Mouse (Mus musculus) c-Kit-positive CD71-positive TER-119-positive erythroid progenitor cells, embryonic 14.5 days (primary cell): ENCODE data around the gene Them7.

Experiments
- DNase-seq: peaks from one replicate; pipeline ENCODE4 v3.0.0-alpha.2; 2013; ENCODE audit warnings: low spot score

Them7 gene

DNA sequence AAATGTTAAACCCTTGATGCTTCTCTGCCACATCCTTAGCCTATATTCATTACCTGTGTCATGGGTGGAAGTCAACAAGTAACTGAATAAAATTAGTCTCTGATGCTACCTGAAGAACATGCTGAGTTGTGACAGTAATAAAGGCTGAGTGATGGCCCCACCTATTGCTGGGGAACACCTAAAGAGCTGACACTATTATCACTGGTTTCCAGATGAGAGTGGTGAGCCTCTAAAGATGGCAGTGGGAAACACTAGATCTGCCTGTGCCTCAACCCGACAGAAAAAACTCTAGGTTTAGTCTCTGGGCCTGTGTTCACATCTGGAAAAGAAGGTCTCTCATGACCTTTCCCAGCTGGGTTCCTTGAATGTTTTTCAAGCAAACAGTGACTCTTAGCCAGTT, 155.6 kb downstream of the Them7 start:
- DNase-seq, result no peak

GRCm38 (mm10) chr2:105380757-105381319, 156.7 kb downstream of the Them7 start:
- DNase-seq, result no peak

DNA sequence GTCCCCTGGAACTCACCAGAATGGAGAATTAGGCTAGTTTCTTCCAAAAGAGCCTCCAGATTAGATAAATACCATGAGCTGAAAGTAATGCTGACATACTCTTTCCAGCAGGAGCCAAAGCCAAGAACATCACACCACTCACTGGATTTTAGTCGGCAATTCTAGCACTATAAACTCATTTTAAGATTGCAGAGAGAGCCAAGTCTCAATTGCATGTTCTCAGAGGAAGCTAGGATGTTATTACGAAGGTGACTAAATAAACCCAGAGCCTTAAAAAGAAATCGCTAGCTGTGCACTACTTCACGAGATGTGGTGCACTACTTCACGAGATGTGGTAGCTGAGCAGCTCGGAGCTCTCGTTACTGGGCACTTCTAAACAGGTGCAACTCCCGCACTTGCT, 158.9 kb downstream of the Them7 start:
- no peak for DNase-seq

GRCm38 (mm10) chr2:105384998-105385397, 160.9 kb downstream of the Them7 start:
- no peak for DNase-seq

DNA sequence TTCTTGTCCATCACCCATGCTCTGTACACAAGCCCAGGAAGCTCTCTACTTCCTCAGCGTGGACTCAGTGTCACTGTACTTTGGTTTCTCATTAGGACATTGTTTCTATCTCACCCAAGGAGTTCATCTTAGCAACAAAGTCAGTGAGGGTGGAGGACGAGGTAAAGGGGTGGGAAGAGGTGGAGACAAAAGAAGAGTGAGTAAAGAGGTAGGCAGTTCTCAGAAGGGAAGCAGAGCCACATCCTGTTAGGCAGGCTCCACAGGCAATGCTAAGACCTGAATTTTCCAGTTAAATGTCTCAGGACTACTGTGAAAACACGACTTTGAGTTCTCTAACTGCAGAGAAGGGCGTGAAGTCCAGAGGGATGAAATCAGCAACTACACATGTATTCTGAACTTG, 162.3 kb downstream of the Them7 start:
- no peak for DNase-seq

DNA sequence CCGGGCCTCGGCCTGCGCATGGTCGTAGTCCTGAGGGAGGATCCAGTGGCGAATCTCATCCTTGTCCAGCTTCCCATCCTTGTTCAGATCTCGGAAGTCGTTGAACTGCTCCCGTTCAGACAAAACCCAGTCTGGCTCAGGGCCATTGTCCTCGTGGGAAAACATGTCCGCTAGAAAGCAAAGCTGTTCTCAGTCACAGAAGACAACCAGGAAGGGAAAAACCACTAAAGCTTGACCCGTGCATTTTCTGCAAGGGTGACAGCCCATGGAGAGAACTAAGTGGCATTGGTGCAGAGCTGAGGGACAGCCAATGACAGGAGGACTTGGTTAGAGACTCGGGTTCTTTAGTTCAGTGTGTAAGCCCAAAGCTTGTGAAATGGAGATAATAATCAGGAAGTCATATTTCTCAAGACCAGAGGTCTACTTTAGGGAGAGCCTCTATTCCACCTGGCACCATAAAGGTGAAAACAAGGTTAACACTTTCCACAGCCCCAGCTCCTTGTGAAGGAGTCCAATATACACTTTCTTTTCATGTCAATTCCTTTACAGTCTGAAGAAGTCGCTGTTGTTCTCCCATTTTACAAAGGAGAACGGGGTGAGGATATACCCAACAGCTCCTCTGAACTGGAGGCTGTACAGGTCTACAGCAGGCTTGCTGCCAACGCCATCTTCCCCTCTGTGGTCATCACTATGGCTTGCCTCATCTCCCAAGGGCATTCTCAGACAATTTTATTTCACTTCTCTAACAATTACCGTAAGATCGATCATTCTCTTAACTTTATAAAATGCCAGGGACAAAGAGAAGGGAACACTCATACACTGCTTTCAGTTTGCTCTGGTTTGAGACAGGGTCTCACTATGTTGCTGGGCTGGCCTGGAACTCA, 165.1 kb downstream of the Them7 start:
- DNase-seq, result no peak

- no peak for DNase-seq
These were observed 166.7 kb downstream of the Them7 start for GRCm38 (mm10) chr2:105390653-105391413.

GRCm38 (mm10) chr2:105391414-105391784, 167.3 kb downstream of the Them7 start:
- DNase-seq, result no peak

DNA sequence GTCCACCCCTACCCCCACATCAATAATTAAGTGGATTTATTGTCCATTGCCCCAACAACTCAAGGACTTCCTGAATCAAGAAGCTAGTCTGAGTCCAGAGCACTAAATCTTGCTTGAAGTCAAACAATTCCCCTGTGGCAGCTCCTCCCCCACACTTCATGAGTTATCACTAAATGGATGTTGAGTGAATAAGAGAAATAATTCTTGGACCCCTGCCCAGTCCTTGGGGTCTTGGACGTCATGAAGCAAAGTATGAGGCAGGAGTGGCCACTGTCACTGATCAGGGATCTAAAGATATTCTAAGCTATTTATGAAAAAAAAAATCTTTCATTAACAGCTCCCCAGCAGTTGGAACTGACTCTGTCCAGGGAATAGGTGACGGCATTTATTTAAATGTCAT, 168.4 kb downstream of the Them7 start:
- no peak for DNase-seq

DNA sequence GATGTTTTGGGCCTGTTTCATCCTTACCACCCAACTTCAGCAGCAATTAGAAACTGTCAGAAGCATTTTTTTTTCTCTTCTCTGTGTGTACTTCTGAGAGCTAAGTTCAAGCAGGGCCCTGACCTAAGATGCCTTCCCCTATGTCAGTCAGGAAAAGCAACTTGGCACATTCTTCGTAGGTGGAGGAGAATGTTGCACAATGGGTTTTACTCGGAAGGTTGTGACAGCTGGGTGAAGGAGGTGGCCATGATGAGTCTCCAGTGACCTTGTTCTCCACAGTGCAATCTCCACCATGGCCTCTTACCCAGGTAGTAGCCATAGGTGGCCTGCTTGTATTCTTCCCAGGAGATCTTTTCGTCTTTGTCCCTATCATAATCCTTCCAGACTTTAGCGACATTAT, 170.3 kb downstream of the Them7 start:
- DNase-seq, result no peak

- no peak for DNase-seq
These were observed 171.9 kb downstream of the Them7 start for GRCm38 (mm10) chr2:105396066-105396465.

- no peak for DNase-seq
These were observed 173.5 kb downstream of the Them7 start for GRCm38 (mm10) chr2:105397446-105398211.

DNA sequence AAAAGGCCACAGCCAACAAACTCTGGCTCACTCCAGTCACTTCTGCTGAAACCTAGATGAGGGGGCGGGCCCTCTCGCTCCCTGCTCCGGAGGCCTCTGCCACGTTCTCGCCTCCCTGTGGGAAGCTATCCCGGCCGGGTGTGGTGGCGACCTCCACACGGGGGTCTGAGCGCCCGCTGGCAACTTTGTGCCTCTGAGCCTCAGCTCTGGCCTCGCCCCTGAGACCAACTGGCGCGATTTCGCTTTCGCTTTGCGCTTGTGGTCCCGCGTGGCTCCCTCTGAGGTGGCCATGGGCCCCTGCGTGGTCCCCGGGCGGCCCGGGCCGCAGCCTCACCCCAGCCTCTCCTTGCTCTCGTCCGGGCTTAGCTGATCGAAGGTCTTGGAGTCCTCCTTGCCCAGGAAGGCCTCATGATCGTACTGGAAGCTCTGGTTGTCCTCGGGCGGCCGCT, 174.5 kb downstream of the Them7 start:
- peak; percentile 26 for DNase-seq

GRCm38 (mm10) chr2:105399085-105399891, 175.2 kb downstream of the Them7 start, which contains the start of gene Rcn1:
Rcn1 (minus strand) TSS chr2:105399319.
- DNase-seq, result peak; percentile 54

- no peak for DNase-seq
These were observed 176.4 kb downstream of the Them7 start for GRCm38 (mm10) chr2:105400558-105400957.

- no peak for DNase-seq
These were observed 178.1 kb downstream of the Them7 start for GRCm38 (mm10) chr2:105402180-105402579.

DNA sequence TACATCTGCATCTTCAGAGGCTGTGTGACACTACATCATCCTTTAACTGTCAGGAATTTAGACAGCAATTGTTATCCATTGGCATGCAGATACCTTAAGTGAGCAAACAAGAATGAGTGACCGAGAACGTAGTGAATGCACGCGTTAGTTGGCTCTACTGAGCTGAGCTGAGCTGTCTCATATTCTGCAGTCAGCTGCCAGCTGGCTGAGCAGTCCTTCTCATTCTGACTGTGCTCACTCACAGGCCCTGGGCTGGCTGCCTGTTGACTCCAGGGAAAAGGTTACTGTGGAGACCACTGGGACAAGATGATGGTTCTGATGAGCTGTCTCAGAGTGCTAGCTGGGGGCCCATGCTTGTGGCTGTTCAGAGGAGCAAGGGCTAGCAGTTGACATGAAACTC, 184.4 kb downstream of the Them7 start:
- DNase-seq, result no peak

DNA sequence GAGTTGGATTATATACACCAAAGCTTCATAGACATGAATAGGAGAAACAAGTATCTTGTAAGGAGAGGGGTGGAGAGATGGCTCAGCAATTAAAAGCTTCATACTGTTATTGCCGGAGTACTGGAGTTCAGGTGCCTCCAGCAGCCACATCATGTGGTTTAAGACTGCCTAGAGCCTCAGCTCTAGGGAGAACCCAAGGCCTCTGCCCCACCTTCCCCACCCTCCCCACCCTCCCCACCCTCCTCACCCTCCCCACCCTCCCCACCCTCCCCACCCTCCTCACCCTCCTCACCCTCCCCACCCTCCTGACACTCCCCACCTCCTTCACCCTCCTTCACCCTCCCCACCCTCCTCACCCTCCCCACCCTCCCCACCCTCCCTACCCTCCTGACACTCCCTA, 185.1 kb downstream of the Them7 start:
- no peak for DNase-seq

GRCm38 (mm10) chr2:105414309-105414708, 190.2 kb downstream of the Them7 start:
- DNase-seq, result no peak

DNA sequence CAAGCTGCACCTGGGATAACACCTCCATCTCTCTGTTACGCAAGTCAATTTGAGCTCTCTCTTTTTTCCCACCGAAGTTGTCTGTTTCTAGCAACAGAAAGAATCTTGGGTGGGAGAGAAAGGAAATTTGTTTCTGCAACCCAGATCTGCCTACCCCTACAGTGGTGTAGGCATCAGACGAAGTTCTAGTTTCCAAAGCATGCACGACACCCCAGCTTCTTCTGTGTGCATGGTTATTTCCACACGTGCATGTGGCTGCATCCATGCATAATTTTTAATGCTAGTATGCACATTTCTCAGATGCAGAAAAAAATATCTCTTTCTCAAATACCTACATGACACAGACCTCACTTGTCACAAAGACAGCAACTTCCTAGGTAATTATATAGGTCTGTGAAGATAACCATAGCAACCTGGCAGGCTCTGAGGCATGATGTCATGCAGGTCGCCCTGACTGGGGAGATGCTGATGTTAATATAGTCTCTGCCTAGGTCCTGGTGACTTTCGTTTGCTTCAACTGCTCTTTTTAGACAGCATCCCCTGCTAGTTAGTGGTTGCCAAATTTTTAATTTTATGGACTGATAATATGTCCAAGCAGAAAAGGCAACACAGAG, 192.0 kb downstream of the Them7 start:
- DNase-seq, result no peak
